Mouse (Mus musculus) hindbrain, embryonic 13.5 days (tissue): ENCODE data around the gene Lrrc55. TPM values are rescaled to one million over a fixed set of nuclear protein-coding genes. Genes with fewer than 3 reads are reported as not detected.

ENCODE experiments used
- ATAC-seq: fragments of 200-750 bp; cut with Nextera tagmentation; 2 replicates; pipeline ENCODE4 v1.8.0; 2017; ENCODE audit warnings: moderate TSS enrichment; ENCODE audit not compliant: low FRiP score
- H3K27ac ChIP-seq: fragments of 300-500 bp; sonication (generic); 2 replicates; pipeline ENCODE4 v1.5.1; 2015; ENCODE audit warnings: inconsistent platforms, mild to moderate bottlenecking, moderate library complexity
- H3K27me3 ChIP-seq: fragments of 300-500 bp; sonication (generic); 2 replicates; pipeline ENCODE4 v1.6.1; 2015; ENCODE audit warnings: mild to moderate bottlenecking, inconsistent platforms
- H3K36me3 ChIP-seq: fragments of 300-500 bp; sonication (generic); 2 replicates; pipeline ENCODE4 v1.6.1; 2015; ENCODE audit warnings: mild to moderate bottlenecking, inconsistent platforms
- H3K4me1 ChIP-seq: fragments of 300-500 bp; sonication (generic); replicated peaks from 2 replicates; pipeline ENCODE4 v1.6.1; 2015; ENCODE audit warnings: inconsistent platforms
- H3K4me2 ChIP-seq: fragments of 300-500 bp; sonication (generic); 2 replicates; pipeline ENCODE4 v1.6.1; 2015; ENCODE audit warnings: inconsistent platforms, mild to moderate bottlenecking, moderate library complexity
- H3K4me3 ChIP-seq: fragments of 300-500 bp; sonication (generic); 2 replicates; pipeline ENCODE4 v1.5.1; 2015; ENCODE audit warnings: mild to moderate bottlenecking, inconsistent platforms
- H3K9ac ChIP-seq: fragments of 300-500 bp; sonication (generic); 2 replicates; pipeline ENCODE4 v1.6.1; 2015; ENCODE audit warnings: mild to moderate bottlenecking, inconsistent platforms
- H3K9me3 ChIP-seq: fragments of 300-500 bp; sonication (generic); 2 replicates; pipeline ENCODE4 v1.6.1; 2016; ENCODE audit warnings: inconsistent platforms
- WGBS: fragments of 180-500 bp; shearing (Covaris S2); methylation state at CpG from one replicate; pipeline ENCODE4 v1.1.7; 2015; 5-methylcytosine and 5-hydroxymethylcytosine counted together
- polyA plus RNA-seq: library from polyadenylated mRNA; unstranded; fragments of >200 nt; fragmentation: Nextera tagmentation; extraction: Ambion mirVana; gene quantifications from 2 replicates; pipeline ENCODE4 v1.2.1, GENCODE M21; 2015

The Lrrc55 gene
- polyA plus RNA-seq, 1 experiment from 2014 or later = 6.9 TPM

GRCm38 (mm10) chr2:85161638-85162093, 35.3 kb downstream of the Lrrc55 start:
- H3K4me3 ChIP-seq = no peak overlapping the region
- H3K9me3 ChIP-seq = no peaks in the 10 kb centered on the region
- peak; percentile 57 for ATAC-seq
- peaks cover 16% of the 10 kb centered on the region for H3K4me1 ChIP-seq
- 0% methylated on average over 1 of the region's 1 CpGs for WGBS
- H3K4me2 ChIP-seq = no peak overlapping the region
- no peak overlapping the region for H3K9ac ChIP-seq
- H3K27ac ChIP-seq = peak overlapping the region; percentile 64; the same call in 1 of the 2 replicates
- H3K27me3 ChIP-seq = no peaks in the 10 kb centered on the region
- no peaks in the 10 kb centered on the region for H3K36me3 ChIP-seq

- Histone ChIP-seq H3K9me3 (no peaks in the 10 kb centered on the region), H3K9ac (no peak overlapping the region), H3K27me3 (no peaks in the 10 kb centered on the region), H3K4me3 (no peak overlapping the region), H3K4me1 (peaks cover 16% of the 10 kb centered on the region), H3K27ac (peak overlapping the region; percentile 48), H3K4me2 (no peak overlapping the region), H3K36me3 (no peaks in the 10 kb centered on the region)
- ATAC-seq = peak; percentile 75
- WGBS = 67% methylated on average over 4 of the region's 4 CpGs
These were observed 35.9 kb downstream of the Lrrc55 start for GRCm38 (mm10) chr2:85160901-85161637.

- no peak for ATAC-seq
- H3K4me3 ChIP-seq = no peak overlapping the region
- H3K4me1 ChIP-seq = peaks cover 16% of the 10 kb centered on the region
- no peak overlapping the region for H3K9ac ChIP-seq
- H3K36me3 ChIP-seq = no peaks in the 10 kb centered on the region
- H3K4me2 ChIP-seq = no peak overlapping the region
- WGBS = 88% methylated on average over 3 of the region's 3 CpGs
- H3K27me3 ChIP-seq = no peaks in the 10 kb centered on the region
- H3K9me3 ChIP-seq = no peaks in the 10 kb centered on the region
- H3K27ac ChIP-seq = no peak overlapping the region
These were observed 39.6 kb downstream of the Lrrc55 start for GRCm38 (mm10) chr2:85157382-85157781.

- Histone ChIP-seq H3K27ac (no peak overlapping the region), H3K27me3 (no peaks in the 10 kb centered on the region), H3K36me3 (no peaks in the 10 kb centered on the region), H3K9ac (no peak overlapping the region), H3K4me1 (peaks cover 7% of the 10 kb centered on the region), H3K9me3 (no peaks in the 10 kb centered on the region), H3K4me2 (no peak overlapping the region), H3K4me3 (no peak overlapping the region)
- WGBS = 88% methylated on average over 5 of the region's 5 CpGs
- ATAC-seq = no peak
These were observed 40.9 kb downstream of the Lrrc55 start for GRCm38 (mm10) chr2:85156136-85156535.

GRCm38 (mm10) chr2:85155334-85155733, 41.7 kb downstream of the Lrrc55 start:
- Histone ChIP-seq H3K4me2 (no peak overlapping the region), H3K9ac (no peak overlapping the region), H3K9me3 (no peaks in the 10 kb centered on the region), H3K36me3 (no peaks in the 10 kb centered on the region), H3K4me3 (no peak overlapping the region), H3K27me3 (no peaks in the 10 kb centered on the region), H3K4me1 (no peaks in the 10 kb centered on the region), H3K27ac (no peak overlapping the region)
- no peak for ATAC-seq
- WGBS = 80% methylated on average over 9 of the region's 9 CpGs

GRCm38 (mm10) chr2:85151233-85151632, 45.8 kb downstream of the Lrrc55 start:
- H3K27me3 ChIP-seq = no peaks in the 10 kb centered on the region
- H3K4me2 ChIP-seq = no peak overlapping the region
- no peaks in the 10 kb centered on the region for H3K4me1 ChIP-seq
- H3K36me3 ChIP-seq = no peaks in the 10 kb centered on the region
- ATAC-seq = no peak
- no peaks in the 10 kb centered on the region for H3K9me3 ChIP-seq
- H3K9ac ChIP-seq = no peak overlapping the region
- no peak overlapping the region for H3K4me3 ChIP-seq
- WGBS = 89% methylated on average over 2 of the region's 2 CpGs
- H3K27ac ChIP-seq = no peak overlapping the region

- H3K36me3 ChIP-seq = no peaks in the 10 kb centered on the region
- WGBS = 87% methylated on average over 1 of the region's 1 CpGs
These were observed 46.6 kb downstream of the Lrrc55 start for GRCm38 (mm10) chr2:85150373-85150772.

GRCm38 (mm10) chr2:85147481-85147880, 49.5 kb downstream of the Lrrc55 start:
- Histone ChIP-seq H3K9ac (no peak overlapping the region), H3K4me2 (no peak overlapping the region), H3K4me3 (no peak overlapping the region), H3K27me3 (no peaks in the 10 kb centered on the region), H3K27ac (no peak overlapping the region), H3K4me1 (no peaks in the 10 kb centered on the region), H3K9me3 (no peaks in the 10 kb centered on the region), H3K36me3 (no peaks in the 10 kb centered on the region)
- WGBS = 93% methylated on average over 2 of the region's 2 CpGs
- no peak for ATAC-seq

More at GRCm38 (mm10) chr2:85150373-85150772, 46.6 kb downstream of the Lrrc55 start:
- no peaks in the 10 kb centered on the region for H3K4me1 ChIP-seq
- no peaks in the 10 kb centered on the region for H3K27me3 ChIP-seq
- no peak overlapping the region for H3K4me3 ChIP-seq
- ATAC-seq = no peak
- H3K27ac ChIP-seq = no peak overlapping the region
- H3K9ac ChIP-seq = no peak overlapping the region
- H3K9me3 ChIP-seq = no peaks in the 10 kb centered on the region
- H3K4me2 ChIP-seq = no peak overlapping the region

GRCm38 (mm10) chr2:85145346-85145745, 51.7 kb downstream of the Lrrc55 start:
- Histone ChIP-seq H3K9me3 (no peaks in the 10 kb centered on the region), H3K4me2 (no peak overlapping the region), H3K4me1 (no peaks in the 10 kb centered on the region), H3K4me3 (no peak overlapping the region), H3K9ac (no peak overlapping the region), H3K36me3 (no peaks in the 10 kb centered on the region), H3K27ac (no peak overlapping the region), H3K27me3 (no peaks in the 10 kb centered on the region)
- ATAC-seq = no peak
- 80% methylated on average over 3 of the region's 3 CpGs for WGBS

GRCm38 (mm10) chr2:85144908-85145307, 52.1 kb downstream of the Lrrc55 start:
- no peaks in the 10 kb centered on the region for H3K36me3 ChIP-seq
- WGBS = 85% methylated on average over 2 of the region's 2 CpGs
- ATAC-seq = no peak
- H3K4me1 ChIP-seq = no peaks in the 10 kb centered on the region
- H3K4me3 ChIP-seq = no peak overlapping the region
- H3K27ac ChIP-seq = no peak overlapping the region
- H3K9ac ChIP-seq = no peak overlapping the region
- no peaks in the 10 kb centered on the region for H3K9me3 ChIP-seq
- no peaks in the 10 kb centered on the region for H3K27me3 ChIP-seq
- no peak overlapping the region for H3K4me2 ChIP-seq

- no peaks in the 10 kb centered on the region for H3K4me1 ChIP-seq
- no peak overlapping the region for H3K27ac ChIP-seq
- H3K36me3 ChIP-seq = no peaks in the 10 kb centered on the region
- H3K27me3 ChIP-seq = no peaks in the 10 kb centered on the region
- H3K4me3 ChIP-seq = no peak overlapping the region
- no peak for ATAC-seq
- H3K9me3 ChIP-seq = no peaks in the 10 kb centered on the region
- no peak overlapping the region for H3K4me2 ChIP-seq
- no peak overlapping the region for H3K9ac ChIP-seq
These were observed 56.2 kb downstream of the Lrrc55 start for GRCm38 (mm10) chr2:85140833-85141232.

GRCm38 (mm10) chr2:85139846-85140245, 57.2 kb downstream of the Lrrc55 start:
- H3K4me2 ChIP-seq = no peak overlapping the region
- no peak overlapping the region for H3K4me3 ChIP-seq
- no peaks in the 10 kb centered on the region for H3K9me3 ChIP-seq
- no peak overlapping the region for H3K27ac ChIP-seq
- 75% methylated on average over 7 of the region's 7 CpGs for WGBS
- H3K9ac ChIP-seq = no peak overlapping the region
- no peaks in the 10 kb centered on the region for H3K27me3 ChIP-seq
- no peaks in the 10 kb centered on the region for H3K36me3 ChIP-seq
- ATAC-seq = no peak
- H3K4me1 ChIP-seq = no peaks in the 10 kb centered on the region

GRCm38 (mm10) chr2:85139393-85139792, 57.6 kb downstream of the Lrrc55 start:
- ATAC-seq = no peak
- Histone ChIP-seq H3K36me3 (no peaks in the 10 kb centered on the region), H3K27ac (no peak overlapping the region), H3K27me3 (no peaks in the 10 kb centered on the region), H3K9ac (no peak overlapping the region), H3K4me2 (no peak overlapping the region), H3K4me3 (no peak overlapping the region), H3K4me1 (no peaks in the 10 kb centered on the region), H3K9me3 (no peaks in the 10 kb centered on the region)
- 63% methylated on average over 4 of the region's 4 CpGs for WGBS
